Mouse (Mus musculus) ovary, postnatal 14 days (tissue): Measurements from ENCODE around the gene Cd209e.
"Not testable (repeated sequence)": the region's sequence is repeated elsewhere in the genome, so short reads cannot be mapped to it uniquely, and the experiment has no call there.

Experiments used
- DNase-seq: peaks from one replicate; pipeline ENCODE4 v3.0.0; 2022; ENCODE audit warnings: low spot score

The Cd209e gene

DNA sequence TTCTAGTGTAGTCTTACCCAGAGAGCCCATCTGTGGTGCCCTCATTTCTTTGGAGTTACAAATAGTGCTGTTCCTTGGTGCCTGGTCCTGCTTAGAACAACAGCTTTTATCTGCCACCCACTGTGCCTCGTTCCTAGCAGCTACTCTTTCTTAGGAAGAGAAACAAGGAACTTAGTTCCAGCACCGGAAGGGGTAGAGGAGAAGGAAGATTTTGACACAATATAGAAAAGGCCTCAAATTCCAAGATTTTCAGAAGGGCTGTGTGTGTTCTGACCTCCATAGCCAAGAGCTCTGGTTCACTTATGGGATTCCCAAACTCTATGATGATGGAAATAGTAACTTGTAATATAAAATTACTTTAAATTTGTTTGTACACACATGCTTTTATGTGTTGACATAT, at the start of gene Cd209e:
Gene Cd209e, minus strand, starts transcription at position 101 of the 400 bp plus-strand sequence.
- DNase-seq, result no peak

DNA sequence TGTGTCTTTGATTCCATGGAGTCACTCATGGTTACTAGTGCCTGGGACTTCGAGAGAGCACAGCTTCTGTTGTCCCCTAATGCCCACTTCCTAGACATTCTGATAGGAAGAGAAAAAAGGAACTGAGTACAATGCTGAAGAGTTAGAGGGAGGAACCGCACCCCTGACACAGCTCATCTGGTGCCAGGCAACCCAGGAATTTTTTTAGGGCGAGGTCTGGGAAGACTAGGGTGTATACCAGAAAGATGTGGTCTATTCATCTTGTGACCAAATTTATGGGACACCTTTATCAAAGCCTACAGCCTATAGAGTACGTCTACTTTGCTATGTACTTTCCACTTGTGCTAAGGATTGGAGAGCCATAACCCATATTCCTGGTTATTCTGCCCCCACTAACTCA, 24.3 kb upstream of the Cd209e start, which contains the start of gene Cd209d:
Gene Cd209d, minus strand, starts transcription at position 101 of the 400 bp plus-strand sequence.
- DNase-seq, result no peak

DNA sequence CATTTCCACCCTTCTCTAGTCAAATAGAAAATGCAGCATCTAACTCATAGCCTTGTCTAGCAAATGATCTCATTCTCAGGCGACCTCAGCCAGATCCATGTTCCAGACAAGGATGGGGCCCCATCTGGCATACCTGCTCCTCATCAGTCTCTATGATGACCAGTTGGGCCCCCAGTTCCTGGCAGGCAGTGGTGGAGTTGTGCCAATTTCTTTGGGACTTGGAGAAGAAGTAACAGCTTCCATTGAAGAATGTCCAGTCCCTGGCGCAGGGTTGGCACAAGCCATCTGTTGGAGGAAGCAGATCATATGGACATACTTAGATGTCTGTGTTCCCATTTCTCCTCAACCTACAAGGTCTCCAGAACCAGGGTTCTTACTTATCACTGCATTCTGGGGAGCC, 22.0 kb upstream of the Cd209e start:
- no peak for DNase-seq

DNA sequence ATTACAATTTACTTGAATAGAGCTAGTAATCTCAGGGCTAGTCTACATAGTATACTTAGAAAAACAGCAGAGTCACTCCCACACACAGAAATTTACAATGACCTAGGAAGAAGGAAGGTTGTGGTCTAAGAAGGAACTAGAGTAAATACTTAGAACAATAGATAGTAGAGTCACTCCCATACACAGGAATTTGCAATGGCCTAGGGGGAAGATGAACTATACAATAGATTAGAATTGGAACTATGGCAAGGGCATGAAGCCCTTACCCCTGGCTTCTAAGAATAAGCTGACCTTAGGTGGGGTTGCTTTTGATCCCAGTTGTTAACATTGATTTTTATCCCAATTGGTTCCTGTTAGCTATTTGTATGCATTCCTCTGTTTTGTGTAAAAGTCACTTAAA, 8.6 kb upstream of the Cd209e start:
- DNase-seq, result not testable (repeated sequence)

DNA sequence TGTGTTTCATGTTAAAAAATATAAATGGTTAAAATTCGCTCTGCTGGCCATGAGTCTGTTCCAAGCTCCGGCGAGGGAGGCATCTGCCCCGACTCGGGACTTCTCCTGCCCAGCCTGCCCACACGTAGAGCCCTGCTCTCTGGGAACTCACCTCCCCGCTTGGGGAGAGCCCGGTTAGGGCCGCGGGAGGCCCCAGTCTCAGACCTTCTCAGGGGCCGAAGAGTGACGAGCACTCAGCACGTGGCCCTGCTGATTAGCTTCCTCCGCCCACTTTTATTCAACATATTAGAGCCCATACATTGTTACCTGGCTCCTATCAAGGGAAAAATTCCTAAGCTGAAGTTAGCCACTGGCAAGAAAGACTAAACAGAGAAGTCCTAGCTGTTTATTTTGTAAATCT, 51.0 kb downstream of the Cd209e start:
- peak; percentile 4 for DNase-seq
